Mouse (Mus musculus): Measurements from ENCODE around the gene Diaph3.
"Not testable (repeated sequence)": the region's sequence is repeated elsewhere in the genome, so short reads cannot be mapped to it uniquely, and the experiment has no call there.

Gene Diaph3

GRCm38 (mm10) chr14:87140963-87141486 is at the start of gene Diaph3:
TSS of gene Diaph3 (minus strand) at chr14:87141235.
- DNase-seq = peak; percentile 74

- DNase-seq = no peak
Observed at GRCm38 (mm10) chr14:87190685-87191084, 49.6 kb upstream of the Diaph3 start.

- no peak for DNase-seq
Observed at GRCm38 (mm10) chr14:87171577-87171976, 30.5 kb upstream of the Diaph3 start.

- no peak for DNase-seq
Observed at GRCm38 (mm10) chr14:87169151-87169550, 28.1 kb upstream of the Diaph3 start.

- no peak for DNase-seq
Observed at GRCm38 (mm10) chr14:87155621-87156238, 14.7 kb upstream of the Diaph3 start.

GRCm38 (mm10) chr14:87149684-87150083 is 8.6 kb upstream of the Diaph3 start:
- DNase-seq = no peak

- DNase-seq = no peak
Observed at GRCm38 (mm10) chr14:87146704-87147103, 5.7 kb upstream of the Diaph3 start.

- DNase-seq = no peak
Observed at GRCm38 (mm10) chr14:87145351-87145750, 4.3 kb upstream of the Diaph3 start.

GRCm38 (mm10) chr14:87141777-87142176 is 742 bp upstream of the Diaph3 start:
- no peak for DNase-seq

GRCm38 (mm10) chr14:87140327-87140962 is 590 bp downstream of the Diaph3 start:
- DNase-seq = no peak

GRCm38 (mm10) chr14:87126076-87126639 is 14.9 kb downstream of the Diaph3 start:
- no peak for DNase-seq

- DNase-seq = no peak
Observed at GRCm38 (mm10) chr14:87125492-87125891, 15.5 kb downstream of the Diaph3 start.

GRCm38 (mm10) chr14:87123091-87123490 is 17.9 kb downstream of the Diaph3 start:
- DNase-seq = no peak

GRCm38 (mm10) chr14:87121868-87122267 is 19.2 kb downstream of the Diaph3 start:
- no peak for DNase-seq

GRCm38 (mm10) chr14:87110634-87111033 is 30.4 kb downstream of the Diaph3 start:
- no peak for DNase-seq

GRCm38 (mm10) chr14:87099380-87100088 is 41.5 kb downstream of the Diaph3 start:
- no peak for DNase-seq

GRCm38 (mm10) chr14:87098093-87098492 is 42.9 kb downstream of the Diaph3 start:
- no peak for DNase-seq

GRCm38 (mm10) chr14:87091522-87091921 is 49.5 kb downstream of the Diaph3 start:
- no peak for DNase-seq

- DNase-seq = no peak
Observed at GRCm38 (mm10) chr14:87091108-87091507, 49.9 kb downstream of the Diaph3 start.

GRCm38 (mm10) chr14:87088928-87089327 is 52.1 kb downstream of the Diaph3 start:
- no peak for DNase-seq

GRCm38 (mm10) chr14:87088456-87088855 is 52.6 kb downstream of the Diaph3 start:
- DNase-seq = no peak

GRCm38 (mm10) chr14:87087996-87088395 is 53.0 kb downstream of the Diaph3 start:
- DNase-seq = no peak

GRCm38 (mm10) chr14:87084906-87085305 is 56.1 kb downstream of the Diaph3 start:
- DNase-seq = not testable (repeated sequence)
